Mouse (Mus musculus) forebrain, embryonic 14.5 days (tissue): Measurements from ENCODE around the gene Socs5. TPM values are rescaled to one million over a fixed set of nuclear protein-coding genes. Genes with fewer than 3 reads are reported as not detected.
A peak's percentile ranks its signal among the peaks of the same experiment; 100 is the strongest.

Experiments used
- ATAC-seq: fragments of 200-750 bp; cut with Nextera tagmentation; 2 replicates; pipeline ENCODE4 v1.8.0; 2017; ENCODE audit warnings: mild to moderate bottlenecking, moderate library complexity
- DNase-seq: peaks from one replicate; pipeline ENCODE4 v3.0.0-alpha.2; 2015; ENCODE audit warnings: low spot score
- H3K27ac ChIP-seq: fragments of 300-500 bp; sonication (generic); 2 replicates; pipeline ENCODE4 v1.5.1; 2014; ENCODE audit warnings: low read depth, mild to moderate bottlenecking, control low read depth, low read length, moderate library complexity
- H3K27me3 ChIP-seq: fragments of 300-500 bp; sonication (generic); replicated peaks from 2 replicates; pipeline ENCODE4 v1.6.1; 2014; ENCODE audit warnings: low read length, control low read depth, mixed read lengths; ENCODE audit not compliant: control insufficient read depth, insufficient read depth
- H3K36me3 ChIP-seq: fragments of 300-500 bp; sonication (generic); 2 replicates; pipeline ENCODE4 v1.6.1; 2014; ENCODE audit warnings: low read length, control low read depth; ENCODE audit not compliant: control insufficient read depth, insufficient read depth
- H3K4me1 ChIP-seq: fragments of 300-500 bp; sonication (generic); 2 replicates; pipeline ENCODE4 v1.6.1; 2014; ENCODE audit warnings: antibody characterized with exemption, low read length, control low read depth; ENCODE audit not compliant: control insufficient read depth, insufficient read depth
- H3K4me2 ChIP-seq: fragments of 300-500 bp; sonication (generic); 2 replicates; pipeline ENCODE4 v1.6.1; 2014; ENCODE audit warnings: mild to moderate bottlenecking, control low read depth, low read length
- H3K4me3 ChIP-seq: fragments of 300-500 bp; sonication (generic); 2 replicates; pipeline ENCODE4 v1.5.1; 2014; ENCODE audit warnings: low read depth, low read length, control low read depth
- H3K9ac ChIP-seq: fragments of 300-500 bp; sonication (generic); 2 replicates; pipeline ENCODE4 v1.6.1; 2014; ENCODE audit warnings: mild to moderate bottlenecking, low read length, control low read depth, moderate library complexity
- H3K9me3 ChIP-seq: fragments of 300-500 bp; sonication (generic); replicated peaks from 2 replicates; pipeline ENCODE4 v1.6.1; 2016; ENCODE audit warnings: low read length, control low read depth, mixed read lengths; ENCODE audit not compliant: control insufficient read depth
- WGBS: fragments of 180-500 bp; shearing (Covaris S2); extraction: QIAGEN DNeasy Blood & Tissue Kit; methylation state at CpG from one replicate; pipeline ENCODE4 v1.1.7; 2014; 5-methylcytosine and 5-hydroxymethylcytosine counted together
- polyA plus RNA-seq: library from polyadenylated mRNA; unstranded; fragments of >200 nt; fragmentation: Nextera tagmentation; extraction: Ambion mirVana; gene quantifications from 2 replicates; pipeline ENCODE4 v1.2.1, GENCODE M21; 2014

Socs5 gene
- polyA plus RNA-seq, 1 experiment from 2014 or later, result 13.2 TPM

- no peak for ATAC-seq
- Histone ChIP-seq H3K4me3 (no peak overlapping the region), H3K27me3 (no peaks in the 10 kb centered on the region), H3K27ac (no peak overlapping the region), H3K9me3 (no peaks in the 10 kb centered on the region), H3K4me1 (0 out of 2 replicates have a peak, but pooled peaks cover 4% of the 10 kb centered on the region), H3K36me3 (no peaks in the 10 kb centered on the region), H3K4me2 (no peak overlapping the region), H3K9ac (no peak overlapping the region)
- 82% methylated on average over 8 of the region's 8 CpGs for WGBS
- DNase-seq, result no peak
These were observed 4.8 kb upstream of the Socs5 start for GRCm38 (mm10) chr17:87102636-87103035.

- no peak for ATAC-seq
These were observed 4.4 kb upstream of the Socs5 start for GRCm38 (mm10) chr17:87103060-87103459.

GRCm38 (mm10) chr17:87104276-87104675 is 3.2 kb upstream of the Socs5 start:
- Histone ChIP-seq H3K4me2 (no peak overlapping the region), H3K4me3 (no peak overlapping the region), H3K27ac (no peak overlapping the region), H3K9ac (no peak overlapping the region), H3K9me3 (no peaks in the 10 kb centered on the region), H3K36me3 (no peaks in the 10 kb centered on the region), H3K4me1 (peaks cover 12% of the 10 kb centered on the region; the same call in 1 of the 2 replicates), H3K27me3 (no peaks in the 10 kb centered on the region)
- DNase-seq, result no peak
- ATAC-seq, result no peak
- WGBS, result 84% methylated on average over 4 of the region's 4 CpGs

More at GRCm38 (mm10) chr17:87103060-87103459, 4.4 kb upstream of the Socs5 start:
- H3K27me3 ChIP-seq, result no peaks in the 10 kb centered on the region
- H3K4me1 ChIP-seq, result 0 out of 2 replicates have a peak, but pooled peaks cover 4% of the 10 kb centered on the region
- H3K9me3 ChIP-seq, result no peaks in the 10 kb centered on the region
- H3K4me2 ChIP-seq, result no peak overlapping the region
- WGBS, result 90% methylated on average over 5 of the region's 5 CpGs
- H3K9ac ChIP-seq, result no peak overlapping the region
- H3K4me3 ChIP-seq, result no peak overlapping the region
- DNase-seq, result no peak
- no peak overlapping the region for H3K27ac ChIP-seq
- H3K36me3 ChIP-seq, result no peaks in the 10 kb centered on the region

- DNase-seq (no peak), ATAC-seq (no peak)
- H3K36me3 ChIP-seq, result no peaks in the 10 kb centered on the region
- H3K9me3 ChIP-seq, result no peaks in the 10 kb centered on the region
- peaks cover 12% of the 10 kb centered on the region; the same call in 1 of the 2 replicates for H3K4me1 ChIP-seq
- H3K27me3 ChIP-seq, result no peaks in the 10 kb centered on the region
- peak overlapping the region; percentile 70; the same call in 1 of the 2 replicates for H3K4me3 ChIP-seq
- H3K9ac ChIP-seq, result peak overlapping the region; percentile 81; the same call in 1 of the 2 replicates
- H3K4me2 ChIP-seq, result peak overlapping the region; percentile 61
- 85% methylated on average over 7 of the region's 7 CpGs for WGBS
- no peak overlapping the region for H3K27ac ChIP-seq
These were observed 1.5 kb upstream of the Socs5 start for GRCm38 (mm10) chr17:87105941-87106340.

GRCm38 (mm10) chr17:87106691-87107523 is 572 bp upstream of the Socs5 start:
- H3K4me1 ChIP-seq, result peaks cover 12% of the 10 kb centered on the region; the same call in 1 of the 2 replicates
- no peaks in the 10 kb centered on the region for H3K9me3 ChIP-seq
- H3K4me3 ChIP-seq, result peak overlapping the region; percentile 70
- H3K27me3 ChIP-seq, result no peaks in the 10 kb centered on the region
- peak overlapping the region; percentile 85 for H3K4me2 ChIP-seq
- ATAC-seq (peak; percentile 99), DNase-seq (peak; percentile 99)
- peak overlapping the region; percentile 81 for H3K9ac ChIP-seq
- 1% methylated on average over 48 of the region's 51 CpGs for WGBS
- no peaks in the 10 kb centered on the region for H3K36me3 ChIP-seq
- H3K27ac ChIP-seq, result peak overlapping the region; percentile 86

GRCm38 (mm10) chr17:87108507-87109292 is 1.2 kb downstream of the Socs5 start:
- 38% methylated on average over 13 of the region's 13 CpGs for WGBS
- H3K9me3 ChIP-seq, result no peaks in the 10 kb centered on the region
- H3K36me3 ChIP-seq, result no peaks in the 10 kb centered on the region
- no peak for ATAC-seq
- H3K9ac ChIP-seq, result peak overlapping the region; percentile 81
- peak overlapping the region; percentile 70 for H3K4me3 ChIP-seq
- no peak for DNase-seq
- no peaks in the 10 kb centered on the region for H3K27me3 ChIP-seq
- H3K4me1 ChIP-seq, result peaks cover 12% of the 10 kb centered on the region; the same call in 1 of the 2 replicates
- H3K27ac ChIP-seq, result no peak overlapping the region
- peak overlapping the region; percentile 85 for H3K4me2 ChIP-seq

- ATAC-seq (no peak), DNase-seq (no peak)
- H3K27ac ChIP-seq, result no peak overlapping the region
- H3K4me2 ChIP-seq, result no peak overlapping the region; the same call in 1 of the 2 replicates
- no peaks in the 10 kb centered on the region for H3K27me3 ChIP-seq
- peaks cover 12% of the 10 kb centered on the region; the same call in 1 of the 2 replicates for H3K4me1 ChIP-seq
- H3K36me3 ChIP-seq, result no peaks in the 10 kb centered on the region
- H3K9ac ChIP-seq, result no peak overlapping the region
- H3K4me3 ChIP-seq, result no peak overlapping the region
- 88% methylated on average over 7 of the region's 7 CpGs for WGBS
- H3K9me3 ChIP-seq, result no peaks in the 10 kb centered on the region
These were observed 2.0 kb downstream of the Socs5 start for GRCm38 (mm10) chr17:87109504-87109903.

GRCm38 (mm10) chr17:87112852-87113592 is 5.5 kb downstream of the Socs5 start:
- H3K4me1 ChIP-seq, result peaks cover 11% of the 10 kb centered on the region; the same call in 1 of the 2 replicates
- no peak for DNase-seq
- H3K9ac ChIP-seq, result no peak overlapping the region
- no peak for ATAC-seq
- H3K4me2 ChIP-seq, result no peak overlapping the region
- H3K36me3 ChIP-seq, result no peaks in the 10 kb centered on the region
- no peak overlapping the region for H3K4me3 ChIP-seq
- no peaks in the 10 kb centered on the region for H3K9me3 ChIP-seq
- no peak overlapping the region for H3K27ac ChIP-seq
- WGBS, result 83% methylated on average over 5 of the region's 5 CpGs
- no peaks in the 10 kb centered on the region for H3K27me3 ChIP-seq
